Mouse (Mus musculus): ENCODE measurements around the gene Sulf2. TPM values are rescaled to one million over a fixed set of nuclear protein-coding genes. Genes with fewer than 3 reads are reported as not detected.
A peak's percentile ranks its signal among the peaks of the same experiment; 100 is the strongest.

The Sulf2 gene
- total RNA-seq, 4 experiments from 2014 or later = 44.6 to 150 (median 89.6) TPM

- DNase-seq = no peak
These were observed 6.7 kb downstream of the Sulf2 start for GRCm38 (mm10) chr2:166148672-166149332.

GRCm38 (mm10) chr2:166147930-166148651 lies 7.4 kb downstream of the Sulf2 start:
- no peak for DNase-seq

- DNase-seq = no peak
These were observed 9.0 kb downstream of the Sulf2 start for GRCm38 (mm10) chr2:166146446-166146845.

- no peak for DNase-seq
These were observed 10.4 kb downstream of the Sulf2 start for GRCm38 (mm10) chr2:166145031-166145430.

GRCm38 (mm10) chr2:166143871-166144270 lies 11.6 kb downstream of the Sulf2 start:
- DNase-seq = no peak

GRCm38 (mm10) chr2:166142561-166143112 lies 12.8 kb downstream of the Sulf2 start:
- no peak for DNase-seq

- DNase-seq = no peak
These were observed 13.6 kb downstream of the Sulf2 start for GRCm38 (mm10) chr2:166141910-166142309.

DNA sequence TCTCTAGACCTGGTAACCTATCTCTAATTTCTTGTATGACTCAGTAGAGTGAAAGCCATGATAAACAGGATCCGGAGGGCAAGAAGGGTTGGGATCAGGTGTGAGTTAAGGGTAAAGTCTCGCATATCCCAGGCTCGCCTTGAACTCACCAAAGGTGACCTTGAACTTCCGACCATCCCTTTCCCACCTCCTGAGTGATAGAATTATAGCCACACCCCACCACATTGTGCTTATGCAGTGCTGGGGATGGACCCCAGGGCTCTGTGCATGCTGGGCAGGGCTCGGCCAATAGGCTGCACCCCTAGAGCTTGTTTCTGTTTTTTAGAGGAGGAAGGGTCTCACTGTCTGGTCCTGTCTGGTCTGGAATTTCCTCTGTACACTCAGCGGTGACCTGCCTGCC lies 14.4 kb downstream of the Sulf2 start:
- no peak for DNase-seq

DNA sequence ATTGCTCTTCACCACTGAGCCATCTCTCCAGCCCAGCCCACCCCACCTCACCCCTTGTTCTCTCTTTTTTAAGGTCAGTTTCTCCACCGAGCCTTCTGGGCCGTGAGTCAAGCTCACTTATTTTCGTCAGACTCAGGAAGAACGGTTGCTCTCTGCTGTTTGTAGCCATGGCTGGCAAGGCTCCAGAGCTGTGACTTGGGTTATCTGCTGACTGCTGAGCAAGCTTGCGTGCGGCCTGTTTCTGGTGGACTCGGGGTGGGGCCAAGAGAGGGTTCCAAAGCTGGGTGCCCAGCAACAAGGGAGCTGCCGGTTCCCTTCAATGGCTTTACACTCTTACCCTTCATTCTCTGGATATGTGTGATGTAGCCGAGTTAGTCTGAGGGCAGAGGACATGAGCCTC lies 15.0 kb downstream of the Sulf2 start:
- peak; percentile 81 for DNase-seq

DNA sequence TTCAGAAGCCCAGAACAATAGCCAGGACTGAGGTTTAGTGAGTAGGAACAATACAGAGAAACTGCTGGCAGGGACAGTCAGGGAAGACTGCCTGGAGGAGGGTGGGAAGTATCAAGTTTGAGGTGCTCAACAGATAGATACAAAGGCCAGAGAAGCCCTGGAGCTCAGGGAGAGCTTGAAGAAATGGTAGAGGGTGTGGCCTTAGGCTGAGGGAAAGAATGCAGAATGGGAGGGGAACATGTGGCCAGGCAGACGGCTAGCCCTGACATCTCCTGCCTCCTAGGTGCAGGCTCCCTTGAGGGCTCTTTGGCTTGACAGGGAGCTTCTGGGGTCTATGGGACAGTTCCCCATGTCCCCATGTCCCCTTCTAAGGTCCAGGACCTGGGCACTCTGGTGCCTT lies 17.2 kb downstream of the Sulf2 start:
- no peak for DNase-seq

DNA sequence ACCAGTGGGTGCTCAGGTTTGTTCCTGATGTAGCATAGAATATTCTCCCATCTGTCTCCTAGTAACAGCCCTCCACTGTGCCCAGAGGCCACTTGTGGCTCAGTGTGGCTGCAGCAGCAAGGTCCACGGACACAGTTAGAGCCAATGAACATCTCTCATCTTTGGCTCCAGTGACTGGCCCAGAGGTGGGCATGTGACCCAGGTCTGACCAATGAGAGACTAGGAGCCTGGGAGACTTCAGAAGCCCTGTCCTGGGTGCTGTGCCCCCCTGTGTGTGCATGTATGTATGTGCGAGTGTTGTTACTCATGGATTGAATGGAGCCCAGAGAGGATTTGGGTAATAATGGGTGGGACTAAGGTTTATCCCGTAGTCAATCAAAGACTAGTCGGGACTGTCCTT lies 18.0 kb downstream of the Sulf2 start:
- DNase-seq = no peak

- DNase-seq = no peak
These were observed 19.6 kb downstream of the Sulf2 start for GRCm38 (mm10) chr2:166135711-166136485.

- DNase-seq = no peak
These were observed 26.7 kb downstream of the Sulf2 start for GRCm38 (mm10) chr2:166128756-166129155.

- no peak for DNase-seq
These were observed 27.4 kb downstream of the Sulf2 start for GRCm38 (mm10) chr2:166128032-166128431.

DNA sequence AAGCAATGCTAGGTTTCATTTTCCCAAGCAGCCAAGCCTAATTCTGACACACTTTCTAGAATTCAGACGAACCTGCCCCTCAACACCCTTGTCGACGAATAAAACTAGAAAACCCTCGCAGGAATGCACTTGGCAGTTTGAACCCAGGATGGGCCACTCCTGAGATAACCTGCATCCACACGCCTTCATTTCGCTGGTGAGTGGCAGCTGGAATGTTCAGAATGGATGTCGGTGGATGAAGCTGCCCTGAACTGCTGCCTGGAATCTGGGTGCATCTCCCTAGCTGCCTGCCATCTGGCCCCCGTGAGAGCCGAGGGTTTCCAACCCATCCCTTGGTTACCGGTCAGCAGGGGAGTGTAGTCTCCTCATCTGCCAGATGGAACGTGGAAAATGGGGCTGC lies 29.1 kb downstream of the Sulf2 start:
- DNase-seq = no peak

GRCm38 (mm10) chr2:166125492-166126252 lies 29.8 kb downstream of the Sulf2 start:
- no peak for DNase-seq

- DNase-seq = no peak
These were observed 30.4 kb downstream of the Sulf2 start for GRCm38 (mm10) chr2:166125033-166125432.

DNA sequence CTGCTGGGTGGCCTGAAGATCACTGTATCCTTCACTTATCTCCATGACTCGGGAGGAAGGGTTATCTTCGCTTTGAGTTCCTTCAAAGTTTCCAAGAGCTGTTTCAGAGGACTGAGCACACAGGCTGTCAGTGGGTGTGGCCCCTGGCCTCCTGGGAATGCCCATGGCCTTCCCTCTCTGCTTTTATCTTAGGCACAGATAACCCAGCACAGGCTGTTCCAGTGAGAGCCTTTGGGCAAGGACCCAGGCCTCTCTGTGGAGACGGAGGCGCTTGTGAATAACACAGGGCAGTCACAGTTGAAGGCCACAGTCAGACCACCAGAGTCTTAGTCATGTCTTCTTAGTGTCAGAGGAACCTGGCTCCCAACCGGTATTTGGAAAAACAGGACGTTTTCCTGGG lies 32.7 kb downstream of the Sulf2 start:
- DNase-seq = peak; percentile 54

- no peak for DNase-seq
These were observed 33.6 kb downstream of the Sulf2 start for GRCm38 (mm10) chr2:166121681-166122355.

DNA sequence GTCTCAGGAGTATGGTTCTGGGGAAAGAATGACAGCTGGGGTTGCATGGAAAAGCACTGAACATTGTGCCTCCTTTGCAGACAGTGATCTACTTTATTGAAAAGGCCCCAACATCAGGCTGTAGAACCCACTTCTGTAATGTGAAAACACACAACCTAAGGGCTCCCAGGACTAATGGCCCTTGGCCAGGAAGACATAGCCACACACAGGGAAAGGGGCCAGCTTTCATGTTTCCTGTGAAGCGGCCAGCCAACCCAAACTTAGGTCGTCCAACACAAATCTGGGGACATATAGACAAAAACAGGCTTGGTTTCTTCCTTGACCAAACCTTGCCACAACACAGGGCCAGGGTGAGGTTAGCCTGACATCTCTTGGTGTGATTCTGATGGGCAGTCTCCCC lies 35.5 kb downstream of the Sulf2 start:
- no peak for DNase-seq

DNA sequence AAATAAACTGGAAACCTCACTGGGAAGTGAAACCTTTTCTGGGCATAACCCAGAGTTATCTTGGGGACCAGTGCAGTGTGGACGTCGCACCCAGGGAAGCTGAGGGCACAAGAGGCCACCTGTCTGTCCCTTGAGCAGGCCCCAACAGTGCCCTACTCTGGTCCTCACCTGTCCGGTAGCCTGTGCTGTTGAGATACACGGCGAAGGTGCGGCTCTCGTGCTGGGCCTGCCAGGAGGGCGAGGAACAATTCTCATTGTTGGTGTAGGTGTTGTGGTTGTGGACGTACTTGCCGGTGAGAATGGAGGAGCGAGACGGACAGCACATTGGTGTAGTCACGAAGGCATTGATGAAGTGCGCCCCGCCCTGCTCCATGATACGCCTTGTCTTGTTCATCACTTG lies 38.8 kb downstream of the Sulf2 start:
- no peak for DNase-seq

DNA sequence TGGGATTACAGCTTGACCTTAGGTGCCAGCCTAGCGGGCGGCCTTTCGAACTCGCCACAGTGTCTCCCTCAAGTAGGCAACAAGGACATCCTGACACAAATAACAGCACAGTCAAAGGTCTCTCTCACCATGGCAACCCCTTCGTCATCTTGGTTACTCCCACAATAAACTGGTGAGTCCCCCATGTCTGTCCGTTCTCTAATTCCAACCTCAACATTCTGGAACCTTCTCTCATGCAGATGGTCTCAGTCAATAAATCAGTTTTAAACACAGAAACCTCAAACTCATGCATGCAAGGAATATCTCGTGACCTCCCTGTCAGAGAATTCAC lies 39.2 kb downstream of the Sulf2 start:
- DNase-seq = no peak

Data from adrenal gland, adult 8-10 months (tissue).